Mouse (Mus musculus): ENCODE data around the gene Btf3. TPM values are rescaled to one million over a fixed set of nuclear protein-coding genes. Genes with fewer than 3 reads are reported as not detected.

The Btf3 gene
- polyA plus RNA-seq, 1 experiment, result 283 TPM

- Histone ChIP-seq H3K27ac (ENCODE audit: insufficient read depth, low read length) (peak overlapping the region; percentile 88), H3K4me1 (ENCODE audit: control insufficient read depth, insufficient read depth, low read length) (peaks cover 4% of the 10 kb centered on the region; the same call in 1 of the 2 replicates), H3K4me3 (ENCODE audit: insufficient read depth, low read length) (peak overlapping the region; percentile 80)
- no peak for TF ChIP-seq CTCF (IDR thresholded peaks at IDR 0.05; ENCODE audit: extremely low read depth, insufficient read depth, low read length)
- TF ChIP-seq POLR2A (IDR thresholded peaks at IDR 0.05; ENCODE audit: extremely low read depth, insufficient read depth, low read length), result no peak
These were observed 53.3 kb downstream of the Btf3 start for GRCm38 (mm10) chr13:98263458-98263987.

- Histone ChIP-seq H3K4me3 (ENCODE audit: insufficient read depth, low read length) (peak within 1 kb of the TSS; percentile 80), H3K4me1 (ENCODE audit: control insufficient read depth, insufficient read depth, low read length) (peaks cover 4% of the 10 kb centered on the region; the same call in 1 of the 2 replicates), H3K27ac (ENCODE audit: insufficient read depth, low read length) (peak within 1 kb of the TSS; percentile 88)
- TF ChIP-seq POLR2A (IDR thresholded peaks at IDR 0.05; ENCODE audit: extremely low read depth, insufficient read depth, low read length), result peak; percentile 71
- TF ChIP-seq CTCF (IDR thresholded peaks at IDR 0.05; ENCODE audit: extremely low read depth, insufficient read depth, low read length), result no peak
These were observed 54.0 kb downstream of the Btf3 start, which contains the start of the genes Utp15 and Ankra2 for GRCm38 (mm10) chr13:98262636-98263457. Gene Utp15 (minus strand): TSS chr13:98263041. Gene Ankra2 (plus strand): TSS chr13:98263074.

Other genes with a start within 250 kb of the Btf3 start
- gene Arhgef28, start 110.6 kb downstream of the Btf3 start, polyA plus RNA-seq (2012; rRNA removed), result 13.9 and 15.6 TPM in 2 replicates
- gene Utp15, start 54.0 kb downstream of the Btf3 start, polyA plus RNA-seq (2012; rRNA removed), result 20.1 and 22.6 TPM in 2 replicates
- gene Ankra2, start 53.9 kb downstream of the Btf3 start, polyA plus RNA-seq (2012; rRNA removed), result 50.5 and 51.9 TPM in 2 replicates
- not detected in 2 replicates for gene Gm21976, start 37.1 kb downstream of the Btf3 start, polyA plus RNA-seq (2012; rRNA removed)
- 0.59 and 1.0 TPM in 2 replicates for gene Foxd1, start 37.2 kb upstream of the Btf3 start, polyA plus RNA-seq (2012; rRNA removed)
- 0.69 and 1.3 TPM in 2 replicates for gene Gm10320, start 175.0 kb upstream of the Btf3 start, polyA plus RNA-seq (2012; rRNA removed)